Mouse (Mus musculus): ENCODE data around the gene Cep126.

- TF ChIP-seq POLR2A (IDR thresholded peaks at IDR 0.05; ENCODE audit: low read depth, low read length): no peak
- no peak for TF ChIP-seq CTCF (IDR thresholded peaks at IDR 0.05; ENCODE audit: extremely low read depth, insufficient read length, insufficient replicate concordance, low read depth, low read length)
Observed at GRCm38 (mm10) chr9:8134117-8134574, at the start of gene Cep126.

Measured in small intestine, adult 2 months (tissue).